In genomic region chr6:29735689-29736451, GRCm38 (mm10) we compare ENCODE assay signal across 8 mouse cellular contexts. TPM values are rescaled to one million over a fixed set of nuclear protein-coding genes. Genes with fewer than 3 reads are reported as not detected.
DNase-seq lines count a peak whose midpoint lies in the region; ATAC-seq and TF ChIP-seq lines count a peak whose summit lies in the region.

No protein-coding gene starts in this region.

- H3K27ac ChIP-seq in embryonic facial prominence, embryonic 15.5 days (replicated peaks), result peak overlapping the region; percentile 98
- peak overlapping the region; percentile 91 to 96 for H3K27ac ChIP-seq in heart, embryonic 14.5 days (replicated peaks in 1 of 2; ENCODE audit: control insufficient read depth in 1 of 2, insufficient read depth in 1 of 2, low read depth in 2 of 2, low read length in 2 of 2)
- peak overlapping the region; percentile 99 for H3K27ac ChIP-seq in kidney, embryonic 16.5 days (ENCODE audit: low read length)
- H3K27ac ChIP-seq in small intestine, adult 2 months (ENCODE audit: insufficient read depth, low read depth, low read length), result 0 out of 2 replicates have a peak overlapping the region, but pooled peaks have one; percentile 26

- TF ChIP-seq POLR2A in small intestine, adult 2 months (IDR thresholded peaks at IDR 0.05; ENCODE audit: low read depth, low read length), result no peak

- no peaks in the 10 kb centered on the region for H3K27me3 ChIP-seq in embryonic facial prominence, embryonic 15.5 days
- no peaks in the 10 kb centered on the region for H3K27me3 ChIP-seq in heart, embryonic 14.5 days (ENCODE audit: control insufficient read depth, insufficient read depth, low read length)
- H3K27me3 ChIP-seq in kidney, embryonic 16.5 days (ENCODE audit: insufficient read depth, low read length), result no peaks in the 10 kb centered on the region
- peaks cover 17% of the 10 kb centered on the region; the same call in 1 of the 2 replicates for H3K27me3 ChIP-seq in small intestine, adult 2 months (ENCODE audit: control insufficient read depth, insufficient read depth, low read length)

- H3K36me3 ChIP-seq in embryonic facial prominence, embryonic 15.5 days, result 0 out of 2 replicates have a peak, but pooled peaks cover 10% of the 10 kb centered on the region
- H3K36me3 ChIP-seq in heart, embryonic 14.5 days (ENCODE audit: control insufficient read depth, insufficient read depth, low read length), result peaks cover 9% of the 10 kb centered on the region
- 0 out of 2 replicates have a peak, but pooled peaks cover 6% of the 10 kb centered on the region for H3K36me3 ChIP-seq in kidney, embryonic 16.5 days (ENCODE audit: insufficient read depth, low read length)
- H3K36me3 ChIP-seq in small intestine, adult 2 months (ENCODE audit: control insufficient read depth, insufficient read depth, low read length), result no peaks in the 10 kb centered on the region

- H3K4me2 ChIP-seq in embryonic facial prominence, embryonic 15.5 days (replicated peaks), result peak overlapping the region; percentile 79
- peak overlapping the region; percentile 89 for H3K4me2 ChIP-seq in heart, embryonic 14.5 days (ENCODE audit: low read length)
- H3K4me2 ChIP-seq in kidney, embryonic 16.5 days (replicated peaks; ENCODE audit: low read depth, low read length), result peak overlapping the region; percentile 89

- under 1% methylated on average over 75 of the region's 75 CpGs for WGBS in embryonic facial prominence, embryonic 15.5 days
- under 1% methylated on average over 67 of the region's 75 CpGs for WGBS in heart, embryonic 14.5 days
- WGBS in kidney, embryonic 16.5 days, result under 1% methylated on average over 75 of the region's 75 CpGs
- WGBS in small intestine, adult 2 months, result under 1% methylated on average over 75 of the region's 75 CpGs

- DNase-seq in CD4-positive, CD25-positive, alpha-beta regulatory T cell, adult 2 months (ENCODE audit: low read depth, low spot score), result peak; percentile 50
- peak; percentile 10 for DNase-seq in T-cell, adult 2 months (ENCODE audit: low spot score)
- DNase-seq in lung, postnatal 36 days, result peak; percentile 58
- DNase-seq in spleen, postnatal 36 days (ENCODE audit: low spot score in 2 of 2), result no peak

- H3K4me1 ChIP-seq in embryonic facial prominence, embryonic 15.5 days, result peaks cover 19% of the 10 kb centered on the region
- peaks cover 12% of the 10 kb centered on the region in 2 experiments; a peak in 2 of 4 replicates for H3K4me1 ChIP-seq in heart, embryonic 14.5 days (ENCODE audit: control insufficient read depth in 2 of 2, insufficient read depth in 2 of 2, low read length in 2 of 2)
- peaks cover 28% of the 10 kb centered on the region for H3K4me1 ChIP-seq in kidney, embryonic 16.5 days (ENCODE audit: insufficient read depth, low read length)
- H3K4me1 ChIP-seq in small intestine, adult 2 months (ENCODE audit: control insufficient read depth, insufficient read depth, insufficient read length, low read length), result peaks cover 4% of the 10 kb centered on the region; the same call in 1 of the 2 replicates

- TF ChIP-seq CTCF in small intestine, adult 2 months (IDR thresholded peaks at IDR 0.05; ENCODE audit: extremely low read depth, insufficient read length, insufficient replicate concordance, low read depth, low read length), result no peak

- ATAC-seq in embryonic facial prominence, embryonic 15.5 days (ENCODE audit: insufficient number of reproducible peaks, low FRiP score, low TSS enrichment, low read depth), result peak; percentile 73
- peak; percentile 71 for ATAC-seq in heart, embryonic 14.5 days (ENCODE audit: insufficient number of reproducible peaks, insufficient read depth, low FRiP score, low read depth)
- ATAC-seq in kidney, embryonic 16.5 days (ENCODE audit: low FRiP score, low TSS enrichment), result peak; percentile 90

- peak overlapping the region; percentile 90 for H3K4me3 ChIP-seq in embryonic facial prominence, embryonic 15.5 days (replicated peaks)
- peak overlapping the region; percentile 77 to 96 for H3K4me3 ChIP-seq in heart, embryonic 14.5 days (ENCODE audit: control insufficient read depth in 1 of 2, insufficient read depth in 1 of 2, low read depth in 1 of 2, low read length in 2 of 2)
- H3K4me3 ChIP-seq in kidney, embryonic 16.5 days (ENCODE audit: low read length), result peak overlapping the region; percentile 92
- peak overlapping the region; percentile 89 for H3K4me3 ChIP-seq in small intestine, adult 2 months (ENCODE audit: low read depth, low read length)

- H3K9me3 ChIP-seq in embryonic facial prominence, embryonic 15.5 days (replicated peaks), result no peaks in the 10 kb centered on the region
- H3K9me3 ChIP-seq in heart, embryonic 14.5 days (ENCODE audit: control insufficient read depth, low read length), result no peaks in the 10 kb centered on the region
- no peaks in the 10 kb centered on the region for H3K9me3 ChIP-seq in kidney, embryonic 16.5 days (ENCODE audit: low read length)

- peak overlapping the region; percentile 98 for H3K9ac ChIP-seq in embryonic facial prominence, embryonic 15.5 days
- peak overlapping the region; percentile 96 for H3K9ac ChIP-seq in heart, embryonic 14.5 days (ENCODE audit: low read length)
- H3K9ac ChIP-seq in kidney, embryonic 16.5 days (replicated peaks; ENCODE audit: low read length), result peak overlapping the region; percentile 99

RNA-seq across cellular contexts. Expression of gene Smo, which starts 0.6 kb away (rescaled TPM):
- 53.7 and 58.7 TPM in 2 replicates for polyA plus RNA-seq in embryonic facial prominence, embryonic 15.5 days (2015; fragmentation: Nextera tagmentation; extraction: Ambion mirVana)
- 18.8 and 22.1 TPM in 2 replicates for polyA plus RNA-seq in heart, embryonic 14.5 days (2014; fragmentation: Nextera tagmentation; extraction: Ambion mirVana)
- 42.9 and 50.2 TPM in 2 replicates for polyA plus RNA-seq in kidney, embryonic 16.5 days (2015; fragmentation: Nextera tagmentation; extraction: Ambion mirVana)
- 11.5 and 11.9 TPM in 2 replicates for polyA plus RNA-seq in small intestine, adult 2 months (2012; rRNA removed)

RNA-seq across cellular contexts. Expression of gene Ahcyl2, which starts 31.9 kb away (rescaled TPM):
- 14.2 and 14.9 TPM in 2 replicates for polyA plus RNA-seq in embryonic facial prominence, embryonic 15.5 days (2015; fragmentation: Nextera tagmentation; extraction: Ambion mirVana)
- 10.5 and 11.7 TPM in 2 replicates for polyA plus RNA-seq in heart, embryonic 14.5 days (2014; fragmentation: Nextera tagmentation; extraction: Ambion mirVana)
- polyA plus RNA-seq in kidney, embryonic 16.5 days (2015; fragmentation: Nextera tagmentation; extraction: Ambion mirVana), result 18.3 and 20.8 TPM in 2 replicates
- 84.6 and 110 TPM in 2 replicates for polyA plus RNA-seq in small intestine, adult 2 months (2012; rRNA removed)

RNA-seq across cellular contexts. Expression of gene Tspan33, which starts 41.8 kb away (rescaled TPM):
- polyA plus RNA-seq in embryonic facial prominence, embryonic 15.5 days (2015; fragmentation: Nextera tagmentation; extraction: Ambion mirVana), result 8.0 and 8.1 TPM in 2 replicates
- polyA plus RNA-seq in heart, embryonic 14.5 days (2014; fragmentation: Nextera tagmentation; extraction: Ambion mirVana), result 2.4 and 3.2 TPM in 2 replicates
- 11.7 and 18.5 TPM in 2 replicates for polyA plus RNA-seq in kidney, embryonic 16.5 days (2015; fragmentation: Nextera tagmentation; extraction: Ambion mirVana)
- polyA plus RNA-seq in small intestine, adult 2 months (2012; rRNA removed), result 1.8 and 3.2 TPM in 2 replicates

Comparison
In these comparisons a context has a peak if more than half of its experiments do, and no peak if none do; other contexts are left out.
1. DNase-seq: peak in CD4-positive, CD25-positive, alpha-beta regulatory T cell, adult 2 months (single experiment), T-cell, adult 2 months (single experiment) and lung, postnatal 36 days (single experiment); none in spleen, postnatal 36 days (0 of 2).
2. H3K27ac ChIP-seq: peak in every context shown above with its lines; median percentile 99 in kidney, embryonic 16.5 days; 98 in embryonic facial prominence, embryonic 15.5 days; 94 in heart, embryonic 14.5 days; 26 in small intestine, adult 2 months.
3. Peak in every context shown above with its lines, with median percentiles within 50 percentile points of each other: ATAC-seq, H3K4me2 ChIP-seq, H3K4me3 ChIP-seq and H3K9ac ChIP-seq.